Mouse (Mus musculus) kidney, postnatal 0 days (tissue): ENCODE measurements around the gene Clec2d. TPM values are rescaled to one million over a fixed set of nuclear protein-coding genes. Genes with fewer than 3 reads are reported as not detected.
"Not testable (repeated sequence)": the region's sequence is repeated elsewhere in the genome, so short reads cannot be mapped to it uniquely, and the experiment has no call there.

Source experiments
- ATAC-seq: fragments of 200-750 bp; cut with Nextera tagmentation; replicated peaks from 2 replicates; pipeline ENCODE4 v1.8.0; 2017; ENCODE audit warnings: low read depth, moderate number of reproducible peaks, moderate TSS enrichment, moderate library complexity; ENCODE audit not compliant: low FRiP score
- DNase-seq: peaks from one replicate; pipeline ENCODE4 v3.0.0-alpha.2; 2016; ENCODE audit warnings: low spot score
- H3K27ac ChIP-seq: fragments of 300-500 bp; sonication (generic); 2 replicates; pipeline ENCODE4 v1.5.1; 2014; ENCODE audit warnings: mild to moderate bottlenecking
- H3K27me3 ChIP-seq: fragments of 300-500 bp; sonication (generic); 2 replicates; pipeline ENCODE4 v1.6.1; 2014; ENCODE audit warnings: low read length, mixed read lengths; ENCODE audit not compliant: insufficient read depth
- H3K36me3 ChIP-seq: fragments of 300-500 bp; sonication (generic); 2 replicates; pipeline ENCODE4 v1.6.1; 2014; ENCODE audit warnings: low read length, mixed read lengths; ENCODE audit not compliant: insufficient read depth
- H3K4me1 ChIP-seq: fragments of 300-500 bp; sonication (generic); replicated peaks from 2 replicates; pipeline ENCODE4 v1.6.1; 2014; ENCODE audit warnings: antibody characterized with exemption, low read length, mixed read lengths; ENCODE audit not compliant: insufficient read depth
- H3K4me2 ChIP-seq: fragments of 300-500 bp; sonication (generic); 2 replicates; pipeline ENCODE4 v1.6.1; 2014; ENCODE audit warnings: mild to moderate bottlenecking, low read length, moderate library complexity, mixed read lengths
- H3K4me3 ChIP-seq: fragments of 300-500 bp; sonication (generic); replicated peaks from 2 replicates; pipeline ENCODE4 v1.5.1; 2014; ENCODE audit warnings: low read depth, low read length
- H3K9ac ChIP-seq: fragments of 300-500 bp; sonication (generic); 2 replicates; pipeline ENCODE4 v1.6.1; 2014; ENCODE audit warnings: low read depth, low read length
- H3K9me3 ChIP-seq: fragments of 300-500 bp; sonication (generic); replicated peaks from 2 replicates; pipeline ENCODE4 v1.6.1; 2016; ENCODE audit warnings: low read length, inconsistent platforms, mixed read lengths
- CTCF ChIP-seq: IDR thresholded peaks from 2 replicates; pipeline ENCODE4 v1.5.1; 2016; ENCODE audit warnings: antibody characterized with exemption, low read depth, mild to moderate bottlenecking, moderate library complexity
- WGBS: fragments of 180-500 bp; shearing (Covaris S2); extraction: QIAGEN DNeasy Blood & Tissue Kit; methylation state at CpG from one replicate; pipeline ENCODE4 v1.1.7; 2014; 5-methylcytosine and 5-hydroxymethylcytosine counted together
- polyA plus RNA-seq: library from polyadenylated mRNA; unstranded; fragments of >200 nt; fragmentation: Nextera tagmentation; extraction: Ambion mirVana; gene quantifications from 2 replicates; pipeline ENCODE4 v1.2.1, GENCODE M21; 2015

The Clec2d gene
- polyA plus RNA-seq, 1 experiment from 2014 or later: 1.0 TPM

DNA sequence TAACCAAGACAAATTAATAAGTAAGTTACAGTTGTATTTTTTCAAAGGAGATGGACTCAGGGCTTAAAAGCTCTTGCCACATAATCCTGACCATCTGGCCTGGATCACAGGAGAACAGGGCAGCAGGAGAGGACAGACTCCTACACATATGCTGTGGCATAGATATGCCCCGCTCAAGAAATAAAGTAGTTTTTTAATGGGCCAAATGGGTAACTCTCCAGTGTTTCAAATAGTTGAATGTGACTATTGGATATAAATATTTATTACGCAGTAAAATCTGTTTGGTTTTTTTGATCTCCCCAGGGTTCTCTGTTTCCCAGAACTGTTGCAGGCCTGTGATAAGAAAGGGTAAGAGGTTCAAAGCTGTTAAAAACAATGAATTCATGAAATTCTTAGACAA lies 1.1 kb upstream of the Clec2d start:
- no peaks in the 10 kb centered on the region for H3K4me1 ChIP-seq
- 80% methylated on average over 2 of the region's 2 CpGs for WGBS
- no peak overlapping the region for H3K4me2 ChIP-seq
- H3K36me3 ChIP-seq: no peaks in the 10 kb centered on the region
- H3K9me3 ChIP-seq: no peaks in the 10 kb centered on the region
- no peak for ATAC-seq
- no peak for DNase-seq
- H3K4me3 ChIP-seq: no peak overlapping the region
- no peaks in the 10 kb centered on the region for H3K27me3 ChIP-seq
- TF ChIP-seq CTCF: no peak
- H3K9ac ChIP-seq: no peak overlapping the region
- no peak overlapping the region for H3K27ac ChIP-seq

- not testable (repeated sequence) for H3K27me3 ChIP-seq, H3K36me3 ChIP-seq, H3K9ac ChIP-seq, DNase-seq, H3K9me3 ChIP-seq, H3K4me1 ChIP-seq, H3K4me2 ChIP-seq, H3K4me3 ChIP-seq, H3K27ac ChIP-seq, ATAC-seq
- WGBS: 80% methylated on average over 1 of the region's 1 CpGs
These were observed 584 bp upstream of the Clec2d start for GRCm38 (mm10) chr6:129179831-129180230.

GRCm38 (mm10) chr6:129181249-129181648 lies 834 bp downstream of the Clec2d start:
- Histone ChIP-seq H3K27me3 (no peaks in the 10 kb centered on the region), H3K27ac (peak overlapping the region; percentile 97), H3K36me3 (peaks cover 9% of the 10 kb centered on the region; the same call in 1 of the 2 replicates), H3K4me3 (peak overlapping the region; percentile 56), H3K9ac (peak overlapping the region; percentile 77), H3K9me3 (no peaks in the 10 kb centered on the region), H3K4me2 (peak overlapping the region; percentile 57), H3K4me1 (no peaks in the 10 kb centered on the region)
- no peak for DNase-seq
- WGBS: 8% methylated on average over 1 of the region's 1 CpGs
- TF ChIP-seq CTCF: no peak
- ATAC-seq: no peak

DNA sequence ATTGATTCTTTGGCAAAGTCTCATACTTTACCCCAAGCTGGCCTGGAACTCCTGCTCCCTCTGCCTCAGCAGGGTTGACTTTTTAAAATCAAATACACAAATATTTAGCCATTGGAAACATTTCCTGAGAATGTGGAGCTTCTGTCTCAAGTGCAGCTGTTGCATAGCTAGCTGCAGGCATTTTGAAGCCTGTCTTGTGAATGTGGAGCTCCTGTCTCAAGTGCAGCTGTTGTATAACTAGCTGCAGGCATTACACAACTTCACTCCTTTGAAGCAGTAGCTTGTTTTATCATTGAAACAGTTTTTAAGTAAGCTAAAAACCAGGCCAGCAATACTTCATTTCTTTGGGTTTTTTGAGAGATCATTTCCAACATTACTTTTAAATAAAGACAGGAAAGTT lies 1.3 kb downstream of the Clec2d start:
- no peak for TF ChIP-seq CTCF
- H3K4me1 ChIP-seq: no peaks in the 10 kb centered on the region
- H3K27me3 ChIP-seq: no peaks in the 10 kb centered on the region
- H3K27ac ChIP-seq: peak overlapping the region; percentile 80
- DNase-seq: peak; percentile 67
- peaks cover 12% of the 10 kb centered on the region; the same call in 1 of the 2 replicates for H3K36me3 ChIP-seq
- no peaks in the 10 kb centered on the region for H3K9me3 ChIP-seq
- peak overlapping the region; percentile 40; the same call in 1 of the 2 replicates for H3K9ac ChIP-seq
- H3K4me2 ChIP-seq: peak overlapping the region; percentile 47
- ATAC-seq: no peak
- H3K4me3 ChIP-seq: peak overlapping the region; percentile 41

GRCm38 (mm10) chr6:129182518-129182917 lies 2.1 kb downstream of the Clec2d start:
- DNase-seq: peak; percentile 4
- H3K4me1 ChIP-seq: no peaks in the 10 kb centered on the region
- peak overlapping the region; percentile 36 for H3K4me3 ChIP-seq
- H3K9ac ChIP-seq: peak overlapping the region; percentile 56
- H3K9me3 ChIP-seq: no peaks in the 10 kb centered on the region
- peaks cover 12% of the 10 kb centered on the region; the same call in 1 of the 2 replicates for H3K36me3 ChIP-seq
- WGBS: 58% methylated on average over 1 of the region's 1 CpGs
- no peak for ATAC-seq
- peak overlapping the region; percentile 61 for H3K4me2 ChIP-seq
- H3K27ac ChIP-seq: peak overlapping the region; percentile 75
- TF ChIP-seq CTCF: no peak
- no peaks in the 10 kb centered on the region for H3K27me3 ChIP-seq

DNA sequence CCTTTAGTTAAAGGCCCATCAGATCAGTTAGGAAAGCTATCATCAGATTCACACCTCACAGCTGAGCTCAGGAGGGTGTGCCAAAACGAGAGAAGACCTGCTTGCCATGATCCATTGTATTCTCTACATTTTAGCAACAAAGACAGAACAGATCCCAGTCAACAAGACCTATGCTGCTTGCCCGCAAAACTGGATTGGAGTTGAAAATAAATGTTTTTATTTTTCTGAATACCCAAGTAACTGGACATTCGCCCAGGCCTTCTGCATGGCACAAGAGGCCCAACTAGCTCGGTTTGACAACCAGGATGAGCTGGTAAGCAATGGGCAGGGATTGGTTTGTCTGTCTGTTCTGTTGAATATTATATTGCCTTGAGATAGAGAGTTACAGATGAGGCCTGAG lies 3.6 kb downstream of the Clec2d start:
- not testable (repeated sequence) for H3K27ac ChIP-seq, H3K27me3 ChIP-seq

DNA sequence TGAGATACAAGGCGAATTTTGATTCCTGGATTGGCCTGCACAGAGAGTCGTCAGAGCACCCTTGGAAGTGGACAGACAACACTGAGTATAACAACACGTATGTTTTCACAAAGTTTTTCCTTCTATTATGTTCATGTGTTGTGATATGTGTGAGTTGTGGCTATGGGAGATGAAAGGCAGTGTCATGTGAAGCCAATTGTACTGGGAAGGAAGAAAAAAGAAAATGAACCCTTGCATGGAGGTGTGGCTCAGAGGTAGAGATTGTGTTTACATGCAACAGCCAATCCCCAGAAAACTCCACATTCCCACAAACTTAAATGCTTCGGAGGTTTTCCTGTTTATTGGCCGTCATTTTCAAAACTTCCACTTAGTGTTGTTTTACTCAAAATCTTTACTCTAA lies 4.4 kb downstream of the Clec2d start:
- no peaks in the 10 kb centered on the region for H3K9me3 ChIP-seq
- H3K4me2 ChIP-seq: peak overlapping the region; percentile 37; the same call in 1 of the 2 replicates
- no peak for TF ChIP-seq CTCF
- 84% methylated on average over 5 of the region's 5 CpGs for WGBS
- H3K4me1 ChIP-seq: no peaks in the 10 kb centered on the region
- no peak overlapping the region for H3K9ac ChIP-seq
- H3K27ac ChIP-seq: no peak overlapping the region
- ATAC-seq (no peak), DNase-seq (no peak)
- H3K4me3 ChIP-seq: no peak overlapping the region
- peaks cover 12% of the 10 kb centered on the region; the same call in 1 of the 2 replicates for H3K36me3 ChIP-seq
- no peaks in the 10 kb centered on the region for H3K27me3 ChIP-seq

More for the DNA sequence above, 3.6 kb downstream of the Clec2d start:
- not testable (repeated sequence) for H3K9ac ChIP-seq, H3K4me3 ChIP-seq, H3K9me3 ChIP-seq, DNase-seq, ATAC-seq, H3K4me1 ChIP-seq
- WGBS: 81% methylated on average over 4 of the region's 4 CpGs
- peaks cover 12% of the 10 kb centered on the region; the same call in 1 of the 2 replicates for H3K36me3 ChIP-seq
- H3K4me2 ChIP-seq: peak overlapping the region; percentile 37
